Mouse (Mus musculus) urinary bladder, adult 18-20 months (tissue): ENCODE data around the gene Ctu2.

Experiments used
- DNase-seq, 2 experiments: peaks; one replicate each; pipeline ENCODE4 v3.0.0; 2022; ENCODE audit warnings: low spot score in 2 of 2, mixed read lengths in 2 of 2

The Ctu2 gene

DNA sequence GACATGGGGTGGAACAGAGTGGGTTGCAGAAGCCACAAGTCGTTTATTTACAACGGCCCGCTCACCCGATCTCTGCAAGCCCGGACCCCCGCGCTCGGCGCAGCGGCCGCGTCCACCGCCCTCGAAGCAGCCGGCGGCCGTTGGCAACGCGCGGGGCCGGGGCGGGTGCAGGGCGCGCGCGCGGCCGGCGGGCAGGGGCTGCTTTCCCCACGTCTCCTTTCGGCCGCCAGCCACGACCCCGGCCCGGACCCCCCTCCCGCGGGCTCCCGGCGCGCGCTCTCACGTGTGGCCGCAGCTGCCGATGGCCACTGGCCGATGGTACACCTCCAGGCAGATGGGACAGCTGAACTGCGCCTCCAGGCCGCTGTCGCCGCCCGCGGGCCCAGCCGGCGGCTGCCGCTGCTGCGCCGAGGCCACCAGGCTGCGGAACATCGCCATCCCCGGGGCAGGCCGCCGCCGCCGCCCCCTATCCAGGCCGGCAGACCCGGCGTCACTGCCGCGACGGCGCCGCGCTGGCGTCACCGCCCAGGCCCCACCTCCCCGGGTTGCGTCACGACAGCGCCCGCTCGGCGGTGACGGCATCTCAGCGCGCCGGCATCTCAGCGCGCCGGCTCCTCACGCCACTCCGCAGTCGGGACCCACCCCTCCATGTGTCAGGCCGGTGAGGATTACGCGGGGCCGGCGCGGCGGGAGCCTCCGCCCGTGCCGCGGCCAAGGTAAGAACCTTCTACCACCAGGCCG, at the start of gene Ctu2, which contains the start of gene Rnf166:
Gene Ctu2 (plus strand): TSS at position 564 of the 741 bp plus-strand sequence.
Gene Rnf166 (minus strand): TSS at position 485 of the 741 bp plus-strand sequence.
- peak; percentile 80 to 87 for DNase-seq

DNA sequence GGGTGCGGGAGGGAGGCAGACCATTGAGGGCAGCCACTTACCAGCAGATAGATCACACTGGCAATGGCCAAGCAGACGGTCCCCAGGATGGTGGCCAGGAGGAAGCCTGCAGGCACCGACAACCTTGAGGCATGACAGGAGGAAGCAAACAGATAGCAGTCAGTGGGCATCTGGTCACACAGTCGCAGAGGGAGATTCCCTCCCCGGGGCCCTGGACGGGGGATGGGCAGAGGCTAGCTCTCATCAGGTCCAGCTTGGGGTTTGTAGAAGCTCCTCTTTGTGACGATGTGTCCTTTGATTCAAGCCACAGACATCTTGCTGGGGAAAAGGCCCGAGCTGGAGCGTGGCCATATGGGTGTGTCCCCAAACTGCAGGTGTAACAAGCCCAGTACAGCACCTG, 49.8 kb upstream of the Ctu2 start:
- DNase-seq: no peak

DNA sequence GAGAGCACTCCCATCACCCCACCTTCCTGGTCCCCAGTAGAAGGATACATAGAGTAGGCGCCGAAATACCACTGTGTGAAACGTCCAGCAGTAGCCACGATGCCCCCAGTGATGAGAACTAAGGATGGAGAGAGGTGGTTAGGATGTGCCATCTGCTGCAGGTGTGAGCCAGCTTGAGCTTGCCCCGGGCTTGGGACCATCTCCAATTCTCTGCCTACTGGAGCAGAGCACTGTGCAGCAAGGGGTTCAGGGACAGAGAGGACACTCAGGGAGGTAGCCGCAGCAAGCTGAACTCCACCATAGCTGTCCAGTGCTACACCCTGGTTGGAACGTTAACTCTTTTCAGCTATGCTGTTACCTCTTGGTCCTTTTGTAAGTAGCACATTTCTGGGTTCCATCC, 48.3 kb upstream of the Ctu2 start:
- DNase-seq: no peak

DNA sequence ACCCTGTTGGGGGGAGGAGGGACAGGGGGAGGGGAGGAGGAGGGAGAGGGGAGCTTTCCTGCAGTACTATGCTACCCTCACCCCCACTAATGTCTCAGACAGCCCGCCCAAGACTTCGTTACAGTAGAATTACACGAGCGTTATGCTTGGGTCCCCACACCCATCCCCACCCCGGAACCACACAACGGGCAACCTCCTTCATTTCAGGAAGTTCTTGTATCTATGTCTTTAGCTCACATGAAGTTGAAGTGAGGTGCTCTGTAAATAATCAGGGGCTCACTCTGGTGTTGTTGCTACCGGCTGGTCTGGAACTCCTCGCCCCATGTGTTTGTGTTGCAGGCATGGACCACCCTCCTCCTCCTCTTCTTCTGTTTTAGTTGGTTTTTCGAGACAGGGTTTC, 47.8 kb upstream of the Ctu2 start:
- no peak for DNase-seq

DNA sequence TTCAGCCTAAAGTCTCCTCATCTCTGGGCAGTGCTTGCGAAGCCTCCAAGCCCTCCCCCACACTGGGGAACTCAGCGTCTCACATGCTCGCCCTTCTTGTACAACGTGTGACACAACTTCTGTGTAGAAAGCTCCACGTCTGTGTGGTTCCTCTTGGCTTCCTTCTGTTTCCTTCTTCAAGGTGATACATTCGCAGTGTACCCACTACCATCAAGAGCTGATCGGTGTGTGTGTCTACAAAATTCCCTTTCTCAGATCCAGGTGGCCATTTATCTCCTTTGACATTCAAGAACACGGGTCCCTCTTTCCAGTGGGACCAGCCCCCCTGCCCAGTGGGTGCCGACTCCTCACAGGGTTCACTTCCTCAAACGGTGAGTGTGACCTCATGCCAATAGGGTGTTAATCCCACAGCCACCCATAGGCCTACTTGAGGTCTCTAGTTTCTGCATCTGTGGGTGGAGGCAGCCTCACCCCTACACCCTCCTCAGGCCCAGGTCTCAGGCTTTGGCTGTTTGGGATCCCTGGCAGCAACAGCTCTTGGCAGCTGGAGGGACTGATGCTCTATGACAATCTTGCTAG, 45.8 kb upstream of the Ctu2 start:
- no peak for DNase-seq

DNA sequence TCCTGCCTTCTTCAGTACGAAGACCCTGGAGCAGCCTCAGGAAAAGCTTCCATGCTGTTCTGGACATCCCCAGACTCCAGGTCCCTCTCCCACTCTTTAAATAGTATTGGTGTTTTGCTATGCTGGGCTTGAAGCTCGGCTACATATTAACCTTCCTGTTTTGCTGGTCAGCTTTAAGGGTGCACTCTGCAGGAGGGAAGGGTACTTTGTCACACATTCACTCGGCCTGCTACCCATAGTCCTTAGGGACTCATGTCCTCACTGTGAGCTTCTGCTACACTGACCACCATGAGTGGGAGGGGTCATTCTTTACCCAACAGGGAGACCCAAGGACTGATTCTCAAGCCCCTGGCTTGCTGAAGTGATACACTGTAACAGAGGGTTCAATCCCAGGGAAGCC, 45.3 kb upstream of the Ctu2 start:
- DNase-seq: no peak

DNA sequence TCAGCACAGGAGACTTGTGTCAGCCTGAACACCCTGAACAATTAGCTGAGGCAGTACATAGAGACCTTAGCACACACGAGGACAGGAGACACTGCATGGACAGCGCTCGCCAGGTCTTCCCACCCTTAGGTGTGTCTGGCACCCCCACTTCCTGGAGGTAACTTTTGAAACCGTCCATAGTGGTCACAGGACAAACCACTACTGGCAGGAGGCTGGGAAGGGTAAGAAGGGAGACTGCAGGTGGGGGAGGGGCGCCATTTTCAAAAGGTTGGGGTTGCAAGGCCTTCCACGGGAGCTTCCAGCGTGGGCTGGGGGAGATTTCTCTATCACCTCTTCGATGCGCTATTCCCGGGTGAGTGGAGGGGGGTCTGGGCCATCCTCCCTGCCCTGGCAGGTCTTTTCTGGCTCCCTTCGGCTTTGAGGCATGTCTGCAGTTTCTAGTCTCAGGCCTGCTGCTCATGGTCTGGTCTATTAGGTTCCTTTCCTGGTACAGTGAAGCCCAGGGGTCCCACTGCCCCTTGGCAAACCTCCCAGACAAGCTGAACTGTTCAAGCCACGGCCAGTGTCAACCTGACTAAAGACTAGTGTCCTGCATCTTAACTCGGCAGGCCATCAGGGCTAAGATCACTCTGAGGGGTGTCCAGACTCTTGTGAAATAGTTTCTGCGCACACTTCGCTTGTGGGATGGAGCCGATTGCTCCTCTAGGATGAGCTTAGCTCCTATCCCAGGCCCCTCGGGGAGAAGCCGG, 44.1 kb upstream of the Ctu2 start:
- DNase-seq: no peak

GRCm38 (mm10) chr8:122432443-122433268, 43.3 kb upstream of the Ctu2 start, which contains the start of gene Cyba:
Cyba (minus strand) TSS chr8:122432930.
- peak; percentile 63 to 70 for DNase-seq

GRCm38 (mm10) chr8:122433269-122433905, 42.6 kb upstream of the Ctu2 start:
- no peak for DNase-seq

DNA sequence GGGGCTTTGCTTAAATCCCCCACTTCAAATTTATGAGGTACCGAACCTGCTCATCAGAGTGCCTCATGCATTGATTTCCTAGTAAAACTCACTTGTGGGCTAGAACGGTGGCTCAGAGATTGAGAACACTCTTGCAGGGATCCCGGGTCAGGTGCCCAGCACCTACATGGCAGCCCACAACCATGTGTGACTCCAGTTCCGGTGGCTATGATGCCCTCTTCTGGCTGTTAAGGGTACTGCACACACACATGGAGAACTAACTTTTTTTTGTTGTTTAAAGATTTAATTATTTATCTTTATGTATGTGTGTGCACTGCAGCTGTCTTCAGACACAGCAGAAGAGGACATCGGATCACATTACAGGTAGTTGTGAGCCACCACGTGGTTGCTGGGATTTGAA, 40.6 kb upstream of the Ctu2 start:
- DNase-seq: no peak

GRCm38 (mm10) chr8:122436146-122436545, 39.8 kb upstream of the Ctu2 start:
- DNase-seq: no peak

DNA sequence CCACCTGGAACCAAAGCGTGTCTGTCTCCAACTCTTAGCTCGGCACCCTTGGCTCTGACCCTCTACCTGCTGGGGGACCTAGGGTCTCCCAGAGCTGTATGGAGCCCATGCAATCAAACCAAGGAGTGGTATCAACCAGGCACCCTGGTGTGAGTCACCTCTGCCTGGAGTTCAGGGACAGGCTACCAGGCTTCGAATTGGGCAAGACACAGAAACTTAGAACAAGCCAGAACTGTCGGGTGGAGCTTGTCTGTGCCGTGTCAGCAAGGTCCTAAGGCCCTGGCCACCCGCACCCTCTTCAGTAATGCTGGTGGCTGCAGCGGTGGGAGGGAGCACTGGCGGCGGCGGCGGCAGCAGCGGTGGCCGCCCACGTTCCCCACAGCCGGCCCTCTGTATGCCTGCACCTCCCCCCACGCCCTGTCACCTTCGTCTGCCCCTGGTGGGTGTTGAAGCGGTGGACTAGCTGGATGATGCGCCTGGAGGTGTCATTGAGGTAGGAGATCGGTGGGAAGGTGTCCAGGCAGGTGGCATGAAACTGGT, 39.3 kb upstream of the Ctu2 start:
- no peak for DNase-seq

DNA sequence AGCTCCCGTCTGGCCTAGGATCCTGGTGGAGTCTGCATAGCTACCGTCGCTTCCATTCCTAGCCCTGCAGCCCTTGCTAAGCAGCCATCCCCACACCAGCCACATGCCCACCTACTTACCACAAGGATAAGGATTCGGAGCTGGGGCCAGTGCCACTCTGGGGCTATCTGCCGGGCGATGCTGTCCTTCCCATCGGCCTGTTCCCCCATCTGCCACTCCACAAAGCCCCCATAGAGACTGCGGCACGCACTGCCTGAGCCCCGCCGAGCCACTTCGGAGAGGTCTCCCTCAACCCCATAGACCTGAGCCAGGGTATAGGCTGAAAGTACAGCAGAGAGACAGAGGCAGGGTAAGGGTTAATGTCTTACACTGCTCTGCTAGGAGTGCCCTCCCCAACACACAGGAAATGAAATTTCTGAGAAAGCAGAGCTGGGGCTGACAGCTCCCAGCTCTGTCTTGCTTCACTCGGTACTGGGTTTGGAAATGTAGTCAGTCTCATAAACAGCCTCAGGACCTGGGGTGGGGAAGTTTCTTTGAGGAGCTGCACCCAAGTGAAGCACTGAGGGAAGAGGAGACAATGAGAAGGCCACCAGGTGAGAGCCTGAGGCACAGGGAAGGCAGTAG, 38.1 kb upstream of the Ctu2 start:
- no peak for DNase-seq

DNA sequence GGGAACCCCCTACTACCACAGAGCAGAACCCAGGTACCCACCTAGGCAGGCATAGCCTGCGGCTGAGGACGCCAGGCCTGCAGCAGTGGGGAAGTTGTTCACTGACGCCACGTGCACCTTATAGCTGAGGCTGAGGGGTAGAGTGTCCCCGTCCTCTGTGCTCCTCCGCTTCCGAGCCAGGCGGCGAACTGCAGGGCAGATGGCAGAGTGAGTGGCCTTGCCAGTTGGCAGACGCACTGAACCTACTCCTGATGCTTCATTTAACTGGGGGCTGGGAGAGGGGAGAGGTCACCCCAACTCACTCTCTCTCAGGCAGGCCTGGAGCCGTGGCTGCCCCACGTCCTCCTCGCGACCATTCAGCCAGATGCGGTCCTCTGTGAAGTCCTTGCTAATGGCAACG, 36.6 kb upstream of the Ctu2 start:
- no peak for DNase-seq

DNA sequence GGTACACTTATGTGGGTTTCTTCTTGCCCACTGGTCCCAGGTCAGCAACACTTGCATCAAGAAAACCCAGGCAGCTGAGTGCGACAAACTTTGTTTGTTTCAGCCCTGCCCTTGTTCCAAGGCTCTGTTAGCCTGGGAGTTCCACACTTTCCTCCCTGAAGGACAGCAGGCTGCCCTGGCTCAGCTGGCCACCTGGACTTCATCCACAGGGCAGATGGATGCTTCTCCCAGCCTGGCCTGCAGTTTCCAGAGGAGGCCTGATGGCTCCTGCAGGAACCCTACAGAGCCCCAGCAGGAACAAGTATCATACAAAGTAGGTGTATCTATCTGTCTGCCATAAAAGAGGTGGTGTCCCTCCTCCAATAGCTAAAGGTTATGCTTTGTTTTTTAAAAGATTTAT, 34.6 kb upstream of the Ctu2 start:
- no peak for DNase-seq

- no peak for DNase-seq
Measured at GRCm38 (mm10) chr8:122442356-122442755, 33.6 kb upstream of the Ctu2 start.

- no peak for DNase-seq
Measured at GRCm38 (mm10) chr8:122442781-122443180, 33.2 kb upstream of the Ctu2 start.

- peak; percentile 91 to 99 for DNase-seq
Measured at GRCm38 (mm10) chr8:122443262-122444006, 32.5 kb upstream of the Ctu2 start, which contains the start of gene Mvd. Mvd (minus strand) TSS chr8:122443422.

- DNase-seq: peak; percentile 82 to 86
Measured at GRCm38 (mm10) chr8:122444058-122444748, 31.7 kb upstream of the Ctu2 start.
